Mouse (Mus musculus) gastrocnemius, adult 2 months (tissue): ENCODE data around the gene Zbtb48. TPM values are rescaled to one million over a fixed set of nuclear protein-coding genes. Genes with fewer than 3 reads are reported as not detected.

Source experiments
- DNase-seq: peaks from one replicate; pipeline ENCODE4 v3.0.0; 2022
- H3K27ac ChIP-seq: fragments of 200-600 bp; 2 replicates; pipeline ENCODE4 v1.8.1; 2022; ENCODE audit warnings: mild to moderate bottlenecking
- H3K4me3 ChIP-seq: fragments of 200-600 bp; 2 replicates; pipeline ENCODE4 v1.8.1; 2022; ENCODE audit warnings: mild to moderate bottlenecking, moderate library complexity
- CTCF ChIP-seq: fragments of 200-600 bp; IDR thresholded peaks from 2 replicates; pipeline ENCODE4 v1.8.1; 2022; ENCODE audit warnings: antibody characterized with exemption, mild to moderate bottlenecking, moderate library complexity
- intact Hi-C: fragments of 180-260 bp; cut with DNase I; formaldehyde crosslinking; loops from one replicate; pipeline ENCODE4 v1.15.1; 2025
- total RNA-seq, 2 experiments: library from RNA; stranded (reverse); gene quantifications; 2 replicates each; pipeline ENCODE4 v1.2.3; 2021

Gene Zbtb48
- total RNA-seq, 2 experiments from 2014 or later, result 2.4 to 3.3 TPM

DNA sequence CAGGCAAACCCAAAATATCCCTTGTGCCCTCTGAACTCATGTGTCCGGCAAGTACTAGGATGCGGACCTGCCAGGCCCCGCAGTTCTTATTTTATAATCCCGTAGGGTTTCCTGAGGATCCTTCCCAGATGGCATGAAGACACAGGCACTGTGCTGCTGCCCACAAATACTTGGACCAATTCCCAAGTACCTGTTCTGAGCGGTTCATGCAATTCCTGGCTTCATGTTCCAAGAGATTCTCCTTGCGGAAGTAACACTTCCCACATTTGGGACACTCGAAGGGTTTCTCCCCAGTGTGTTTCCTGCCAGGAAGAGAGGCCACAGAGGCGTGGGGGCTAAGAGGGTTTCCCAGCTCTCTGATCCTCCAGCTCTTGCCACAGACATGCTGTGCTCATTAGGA is 5.0 kb downstream of the Zbtb48 start:
- Histone ChIP-seq H3K4me3 (no peak overlapping the region), H3K27ac (no peak overlapping the region)
- intact Hi-C loops, result no loop called here
- DNase-seq, result no peak
- no peak for TF ChIP-seq CTCF

GRCm38 (mm10) chr4:152021568-152022097 is 5.8 kb downstream of the Zbtb48 start:
- Histone ChIP-seq H3K4me3 (no peak overlapping the region), H3K27ac (no peak overlapping the region)
- DNase-seq, result no peak
- TF ChIP-seq CTCF, result peak; percentile 22; the same call in 1 of the 2 replicates
- intact Hi-C loops, result no loop called here

GRCm38 (mm10) chr4:152020024-152020423 is 7.4 kb downstream of the Zbtb48 start:
- TF ChIP-seq CTCF, result no peak
- intact Hi-C loops, result no loop called here
- DNase-seq, result no peak
- no peak overlapping the region for H3K27ac ChIP-seq
- no peak overlapping the region for H3K4me3 ChIP-seq

GRCm38 (mm10) chr4:152019073-152019472 is 8.4 kb downstream of the Zbtb48 start:
- no peak overlapping the region for H3K27ac ChIP-seq
- no peak for DNase-seq
- intact Hi-C loops, result no loop called here
- no peak for TF ChIP-seq CTCF
- no peak overlapping the region for H3K4me3 ChIP-seq

DNA sequence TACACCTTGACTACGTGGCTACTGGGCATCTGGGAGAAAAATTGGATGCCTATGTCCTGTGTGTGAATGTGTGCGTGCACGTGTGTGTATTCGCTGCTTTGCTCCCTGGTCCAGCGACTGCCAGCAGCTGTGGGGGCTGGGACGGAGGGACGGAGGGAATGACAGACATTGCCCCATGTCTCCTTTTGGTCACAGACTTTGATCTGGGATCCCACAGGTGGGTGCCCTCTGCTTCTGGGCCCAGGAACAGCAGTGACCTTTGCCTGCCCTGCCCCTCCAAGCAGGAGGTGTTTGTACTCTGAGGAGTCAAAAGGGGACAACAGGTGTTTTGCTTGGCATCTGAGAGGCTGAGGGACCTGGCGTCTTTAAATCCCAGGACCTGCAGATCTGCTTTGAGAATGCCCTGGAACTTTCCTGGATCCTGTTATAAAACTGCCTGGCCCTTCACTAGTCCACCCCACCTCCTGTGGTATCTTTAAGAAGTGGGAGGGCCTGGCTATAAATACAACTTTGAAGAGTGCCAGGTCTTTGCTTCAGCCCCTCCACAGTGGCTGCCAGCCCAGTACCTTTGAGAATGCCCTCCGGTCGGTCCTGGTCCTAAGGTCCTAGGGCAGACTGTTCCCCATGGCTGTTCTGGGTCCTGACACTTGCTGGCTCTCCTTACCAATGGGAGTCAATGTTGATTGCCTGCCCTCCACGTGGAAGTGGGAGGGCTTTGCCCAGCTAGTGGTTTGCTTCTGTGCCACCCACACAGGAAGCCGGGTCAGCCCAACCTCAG is 14.2 kb downstream of the Zbtb48 start:
- intact Hi-C loops, result no loop called here
- Histone ChIP-seq H3K27ac (peak overlapping the region; percentile 98), H3K4me3 (peak overlapping the region; percentile 90)
- no peak for TF ChIP-seq CTCF
- peak; percentile 75 for DNase-seq

GRCm38 (mm10) chr4:152012109-152012508 is 15.4 kb downstream of the Zbtb48 start:
- intact Hi-C loops, result no loop called here
- Histone ChIP-seq H3K27ac (peak overlapping the region; percentile 98), H3K4me3 (peak overlapping the region; percentile 90)
- no peak for DNase-seq
- TF ChIP-seq CTCF, result no peak

GRCm38 (mm10) chr4:152011171-152011760 is 16.2 kb downstream of the Zbtb48 start:
- H3K27ac ChIP-seq, result peak overlapping the region; percentile 98
- H3K4me3 ChIP-seq, result peak overlapping the region; percentile 90
- no peak for DNase-seq
- intact Hi-C loops, result no loop called here
- TF ChIP-seq CTCF, result no peak

DNA sequence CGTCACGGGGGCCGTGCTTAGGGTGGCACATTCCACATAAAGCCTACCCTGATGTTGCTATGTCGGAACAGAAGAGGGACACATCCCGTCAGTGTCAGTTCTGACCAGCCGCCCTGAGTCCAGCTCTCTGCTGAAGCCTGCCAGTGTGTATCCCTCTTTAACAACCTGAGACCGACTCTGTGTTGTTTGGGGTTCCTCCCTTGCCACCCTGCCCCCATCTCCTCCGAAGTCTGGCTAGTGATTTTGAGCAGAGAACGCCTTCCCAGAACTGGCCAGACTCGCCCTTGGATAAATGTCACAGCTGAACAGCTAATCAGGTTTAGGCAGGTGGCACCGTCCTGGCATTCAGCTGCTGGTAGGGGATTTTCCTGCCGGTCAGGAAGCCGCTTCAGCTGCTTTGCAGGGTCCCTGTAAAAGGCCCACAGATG is 16.8 kb downstream of the Zbtb48 start:
- Histone ChIP-seq H3K4me3 (peak overlapping the region; percentile 90), H3K27ac (peak overlapping the region; percentile 98)
- intact Hi-C loops, result loop anchor here (1.0 kb wide), 1 partner anchor 27 kb away; no protein-coding TSS in a partner anchor
- peak; percentile 68 for DNase-seq
- no peak for TF ChIP-seq CTCF

- H3K27ac ChIP-seq, result peak overlapping the region; percentile 98
- intact Hi-C loops, result loop anchor here (1.0 kb wide), 1 partner anchor 27 kb away; no protein-coding TSS in a partner anchor
- TF ChIP-seq CTCF, result no peak
- DNase-seq, result peak; percentile 70
- H3K4me3 ChIP-seq, result peak overlapping the region; percentile 90
Measured at GRCm38 (mm10) chr4:152010091-152010706, 17.3 kb downstream of the Zbtb48 start.

DNA sequence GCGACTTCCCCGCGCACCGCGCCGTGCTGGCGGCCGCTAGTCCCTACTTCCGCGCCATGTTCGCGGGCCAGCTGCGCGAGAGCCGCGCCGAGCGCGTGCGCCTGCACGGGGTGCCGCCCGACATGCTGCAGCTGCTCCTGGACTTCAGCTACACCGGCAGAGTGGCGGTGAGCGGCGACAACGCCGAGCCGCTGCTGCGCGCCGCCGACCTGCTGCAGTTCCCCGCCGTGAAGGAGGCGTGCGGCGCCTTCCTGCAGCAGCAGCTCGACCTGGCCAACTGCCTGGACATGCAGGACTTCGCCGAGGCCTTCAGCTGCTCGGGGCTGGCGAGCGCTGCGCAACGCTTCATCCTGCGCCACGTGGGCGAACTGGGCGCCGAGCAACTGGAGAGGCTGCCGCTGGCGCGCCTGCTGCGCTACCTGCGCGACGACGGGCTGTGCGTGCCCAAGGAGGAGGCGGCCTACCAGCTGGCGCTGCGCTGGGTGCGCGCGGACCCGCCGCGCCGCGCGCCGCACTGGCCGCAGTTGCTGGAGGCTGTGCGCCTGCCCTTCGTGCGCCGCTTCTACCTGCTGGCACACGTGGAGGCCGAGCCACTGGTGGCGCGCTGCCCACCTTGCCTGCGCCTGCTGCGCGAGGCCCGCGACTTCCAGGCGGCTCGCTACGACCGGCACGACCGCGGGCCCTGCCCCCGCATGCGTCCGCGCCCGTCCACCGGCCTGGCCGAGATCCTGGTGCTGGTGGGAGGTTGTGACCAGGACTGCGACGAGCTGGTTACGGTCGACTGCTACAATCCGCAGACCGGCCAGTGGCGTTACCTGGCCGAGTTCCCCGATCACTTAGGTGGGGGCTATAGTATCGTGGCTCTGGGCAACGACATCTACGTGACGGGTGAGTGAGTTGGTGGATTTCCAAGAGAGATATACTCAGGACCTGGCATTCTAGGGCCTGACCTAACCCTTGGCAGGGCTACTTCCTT is 18.1 kb downstream of the Zbtb48 start:
- intact Hi-C loops, result loop anchor here (1.0 kb wide), 1 partner anchor 26 kb away; no protein-coding TSS in a partner anchor

DNA sequence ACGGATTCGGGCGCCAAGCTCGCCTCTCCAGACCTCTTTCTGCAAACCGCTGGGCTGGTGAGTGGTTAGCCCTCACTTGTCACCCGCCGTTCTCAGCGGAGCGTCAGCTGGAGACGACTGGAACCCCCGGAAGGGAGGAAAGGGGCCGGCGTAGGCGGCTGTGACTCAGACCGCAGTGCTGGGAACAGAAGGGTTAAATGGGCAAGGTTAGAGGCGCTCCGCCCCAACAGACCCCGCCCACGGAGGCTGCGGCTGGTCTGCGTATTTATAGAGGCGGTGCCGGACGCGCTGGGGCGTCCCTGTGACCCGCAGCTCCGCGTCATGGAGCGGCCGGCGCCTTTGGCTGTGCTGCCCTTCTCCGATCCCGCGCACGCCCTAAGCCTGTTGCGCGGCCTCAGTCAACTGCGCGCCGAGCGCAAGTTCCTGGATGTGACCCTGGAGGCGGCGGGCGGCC is 18.8 kb downstream of the Zbtb48 start, which contains the start of gene Klhl21:
TSS of gene Klhl21 (plus strand) at position 182 of the 454 bp plus-strand sequence.
- H3K4me3 ChIP-seq, result peak within 1 kb of the TSS; percentile 90
- H3K27ac ChIP-seq, result peak within 1 kb of the TSS; percentile 98
- no peak for TF ChIP-seq CTCF
- intact Hi-C loops, result loop anchor here (1.0 kb wide), 1 partner anchor 12 kb away; the partner anchor contains the start of gene Phf13
- peak; percentile 98 for DNase-seq

More for the DNA sequence above, 18.1 kb downstream of the Zbtb48 start:
- Histone ChIP-seq H3K27ac (peak overlapping the region; percentile 98), H3K4me3 (peak overlapping the region; percentile 90)
- TF ChIP-seq CTCF, result no peak
- DNase-seq, result peak; percentile 91

DNA sequence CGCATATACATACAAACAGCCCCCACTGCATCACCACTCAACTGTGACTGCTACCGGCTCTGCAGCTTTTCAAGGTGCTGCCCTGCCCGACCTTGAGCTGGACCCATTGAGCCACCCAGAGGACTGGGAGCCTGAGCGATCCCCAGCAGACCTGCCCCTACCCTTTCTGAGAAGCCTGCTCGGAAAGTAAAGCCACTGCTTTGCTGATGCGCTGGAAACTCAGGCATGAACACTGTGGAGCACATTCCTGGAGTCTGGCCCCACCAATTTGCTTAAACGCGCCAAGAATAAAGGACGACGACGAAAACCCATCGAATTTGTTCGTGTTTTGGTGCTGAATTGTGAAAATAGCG is 19.3 kb downstream of the Zbtb48 start:
- intact Hi-C loops, result loop anchor here (1.0 kb wide), 1 partner anchor 12 kb away; the partner anchor contains the start of gene Phf13

More for the DNA sequence above, 19.3 kb downstream of the Zbtb48 start:
- Histone ChIP-seq H3K4me3 (peak overlapping the region; percentile 90), H3K27ac (peak overlapping the region; percentile 98)
- TF ChIP-seq CTCF, result no peak
- peak; percentile 47 for DNase-seq
